Mouse (Mus musculus): ENCODE results near the gene Phip. TPM values are rescaled to one million over a fixed set of nuclear protein-coding genes. Genes with fewer than 3 reads are reported as not detected.

The Phip gene
- total and polyA plus RNA-seq, 3 experiments: 16.2 to 49.2 (median 18.1) TPM

DNA sequence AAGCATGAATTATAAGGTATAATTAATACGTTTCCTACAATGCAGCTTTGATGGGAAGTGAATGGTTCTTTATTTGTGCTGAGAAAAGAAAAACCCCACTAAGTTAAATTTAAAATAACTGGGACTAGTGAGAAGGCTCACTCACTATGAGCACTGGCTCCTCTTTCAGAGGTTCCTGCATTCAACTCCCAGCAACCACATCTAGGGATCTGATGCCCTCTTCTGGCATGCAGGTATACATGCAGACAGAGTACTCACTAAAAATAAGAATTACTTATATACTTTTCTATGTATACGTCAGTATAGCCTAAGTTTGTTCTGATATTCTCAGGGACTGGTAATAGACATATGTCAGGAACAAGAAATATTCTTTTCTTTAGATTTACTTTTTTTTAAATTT, 121.3 kb downstream of the Phip start (continued):
- no peak for TF ChIP-seq NRF1 (IDR thresholded peaks at IDR 0.05; ENCODE audit: insufficient read depth, low read depth, low read length, poor library complexity, severe bottlenecking)
- TF ChIP-seq JUND (IDR thresholded peaks at IDR 0.05; ENCODE audit: low read depth, low read length): no peak
- TF ChIP-seq SIN3A (IDR thresholded peaks at IDR 0.05; ENCODE audit: low read length): no peak
- TF ChIP-seq POLR2A (IDR thresholded peaks at IDR 0.05; ENCODE audit: control insufficient read depth in 1 of 2, insufficient read depth in 1 of 2, low read depth in 1 of 2, low read length in 2 of 2, poor library complexity in 1 of 2): no peak
- no peak for TF ChIP-seq MAX (IDR thresholded peaks at IDR 0.05; ENCODE audit: low read length)

- Histone ChIP-seq H3K79me2 (ENCODE audit: control insufficient read depth, insufficient read depth, low read length, poor library complexity) (no peaks in the 10 kb centered on the region), H3K9me3 (replicated peaks; ENCODE audit: insufficient read depth, low read length) (no peaks in the 10 kb centered on the region), H3K4me3 (ENCODE audit: control insufficient read depth in 1 of 2, insufficient read depth in 1 of 2, low read depth in 2 of 2, low read length in 2 of 2) (no peak overlapping the region), H3K27ac (ENCODE audit: control insufficient read depth, low read depth, low read length) (no peak overlapping the region), H3K9ac (ENCODE audit: control insufficient read depth, low read depth, low read length, poor library complexity, severe bottlenecking) (no peak overlapping the region), H3K27me3 (ENCODE audit: control insufficient read depth in 1 of 2, insufficient read depth in 2 of 2, low read length in 2 of 2) (no peaks in the 10 kb centered on the region), H3K4me1 (ENCODE audit: control insufficient read depth in 1 of 2, insufficient read depth in 2 of 2, low read length in 2 of 2) (no peaks in the 10 kb centered on the region), H3K36me3 (ENCODE audit: control insufficient read depth in 1 of 2, insufficient read depth in 2 of 2, low read length in 2 of 2) (no peaks in the 10 kb centered on the region)
- no peak for TF ChIP-seq TBP (IDR thresholded peaks at IDR 0.05; ENCODE audit: low read depth, low read length)
- no peak for TF ChIP-seq CHD2 (IDR thresholded peaks at IDR 0.05; ENCODE audit: low read length)
- TF ChIP-seq KAT2A (conservative IDR thresholded peaks at IDR 0.05; ENCODE audit: low read depth, low read length): no peak
- TF ChIP-seq GATA1 (IDR thresholded peaks at IDR 0.05; ENCODE audit: low read depth, low read length): no peak
- no peak for TF ChIP-seq ZMIZ1 (IDR thresholded peaks at IDR 0.05; ENCODE audit: low read depth, low read length)
- TF ChIP-seq RCOR1 (IDR thresholded peaks at IDR 0.05; ENCODE audit: low read depth, low read length): no peak
- no peak for TF ChIP-seq MEF2A (IDR thresholded peaks at IDR 0.05; ENCODE audit: extremely low read depth, insufficient replicate concordance, low read depth, low read length, poor library complexity, severe bottlenecking)
- TF ChIP-seq MAFK (IDR thresholded peaks at IDR 0.05; ENCODE audit: borderline replicate concordance, low read depth, low read length): no peak
- no peak for TF ChIP-seq NELFE (IDR thresholded peaks at IDR 0.05; ENCODE audit: low read depth, low read length)
- no peak for TF ChIP-seq POLR2A (IDR thresholded peaks at IDR 0.05; ENCODE audit: control insufficient read depth in 1 of 2, insufficient read depth in 1 of 2, low read depth in 1 of 2, low read length in 2 of 2, poor library complexity in 1 of 2)
- no peak for TF ChIP-seq MYC (IDR thresholded peaks at IDR 0.05; ENCODE audit: low read depth, low read length)
- TF ChIP-seq BHLHE40 (IDR thresholded peaks at IDR 0.05; ENCODE audit: borderline replicate concordance, low read depth, low read length): no peak
- no peak for TF ChIP-seq POLR2AphosphoS5 (IDR thresholded peaks at IDR 0.05; ENCODE audit: borderline replicate concordance, low read depth, low read length)
- TF ChIP-seq RAD21 (IDR thresholded peaks at IDR 0.05; ENCODE audit: low read depth, low read length): no peak
- no peak for TF ChIP-seq SMC3 (IDR thresholded peaks at IDR 0.05; ENCODE audit: low read depth, low read length)
- no peak for TF ChIP-seq USF2 (IDR thresholded peaks at IDR 0.05; ENCODE audit: borderline replicate concordance in 1 of 2, insufficient read depth in 1 of 2, low read depth in 1 of 2, low read length in 2 of 2)
- TF ChIP-seq HCFC1 (IDR thresholded peaks at IDR 0.05; ENCODE audit: low read depth, low read length): no peak
- no peak for TF ChIP-seq ZNF384 (IDR thresholded peaks at IDR 0.05; ENCODE audit: low read depth, low read length)
- no peak for DNase-seq (ENCODE audit: low read depth, low spot score)
These were observed 132.6 kb downstream of the Phip start for GRCm38 (mm10) chr9:82842671-82843070.
